Mouse (Mus musculus) liver, embryonic 15.5 days (tissue): ENCODE data around the gene Ipo11. TPM values are rescaled to one million over a fixed set of nuclear protein-coding genes. Genes with fewer than 3 reads are reported as not detected.

ENCODE experiments used
- ATAC-seq: fragments of 200-750 bp; cut with Nextera tagmentation; 2 replicates; pipeline ENCODE4 v1.8.0; 2017; ENCODE audit warnings: moderate number of reproducible peaks, mild to moderate bottlenecking, moderate library complexity; ENCODE audit not compliant: insufficient read depth
- H3K27ac ChIP-seq: fragments of 300-500 bp; sonication (generic); replicated peaks from 2 replicates; pipeline ENCODE4 v1.5.1; 2015; ENCODE audit warnings: mild to moderate bottlenecking, inconsistent platforms
- H3K27me3 ChIP-seq: fragments of 300-500 bp; sonication (generic); 2 replicates; pipeline ENCODE4 v1.6.1; 2015; ENCODE audit warnings: mild to moderate bottlenecking, inconsistent platforms
- H3K36me3 ChIP-seq: fragments of 300-500 bp; sonication (generic); replicated peaks from 2 replicates; pipeline ENCODE4 v1.6.1; 2015; ENCODE audit warnings: moderate library complexity, mild to moderate bottlenecking, inconsistent platforms
- H3K4me1 ChIP-seq: fragments of 300-500 bp; sonication (generic); replicated peaks from 2 replicates; pipeline ENCODE4 v1.6.1; 2015; ENCODE audit warnings: inconsistent platforms
- H3K4me2 ChIP-seq: fragments of 300-500 bp; sonication (generic); 2 replicates; pipeline ENCODE4 v1.6.1; 2015; ENCODE audit warnings: moderate library complexity, mild to moderate bottlenecking, inconsistent platforms
- H3K4me3 ChIP-seq: fragments of 300-500 bp; sonication (generic); replicated peaks from 2 replicates; pipeline ENCODE4 v1.5.1; 2015; ENCODE audit warnings: mild to moderate bottlenecking, inconsistent platforms
- H3K9ac ChIP-seq: fragments of 300-500 bp; sonication (generic); 2 replicates; pipeline ENCODE4 v1.6.1; 2015; ENCODE audit warnings: moderate library complexity, mild to moderate bottlenecking, inconsistent platforms
- H3K9me3 ChIP-seq: fragments of 300-500 bp; sonication (generic); replicated peaks from 2 replicates; pipeline ENCODE4 v1.6.1; 2016; ENCODE audit warnings: inconsistent platforms
- WGBS: fragments of 180-500 bp; shearing (Covaris S2); methylation state at CpG from one replicate; pipeline ENCODE4 v1.1.7; 2015; ENCODE audit warnings: mixed read lengths; ENCODE audit not compliant: insufficient replicate concordance; 5-methylcytosine and 5-hydroxymethylcytosine counted together
- polyA plus RNA-seq: library from polyadenylated mRNA; unstranded; fragments of >200 nt; fragmentation: Nextera tagmentation; extraction: Ambion mirVana; gene quantifications from 2 replicates; pipeline ENCODE4 v1.2.1, GENCODE M21; 2015

Ipo11 gene
- polyA plus RNA-seq, 1 experiment from 2014 or later = 28.2 TPM

GRCm38 (mm10) chr13:106817066-106817465 is 119.7 kb downstream of the Ipo11 start:
- Histone ChIP-seq H3K36me3 (peaks cover 8% of the 10 kb centered on the region; the same call in 1 of the 2 replicates), H3K4me3 (no peak overlapping the region), H3K9me3 (no peaks in the 10 kb centered on the region), H3K9ac (no peak overlapping the region), H3K4me2 (no peak overlapping the region), H3K27ac (no peak overlapping the region), H3K27me3 (no peaks in the 10 kb centered on the region), H3K4me1 (no peaks in the 10 kb centered on the region)
- no peak for ATAC-seq
- 76% methylated on average over 5 of the region's 5 CpGs for WGBS

- H3K27me3 ChIP-seq = no peaks in the 10 kb centered on the region
- WGBS = 43% methylated on average over 4 of the region's 4 CpGs
- no peak overlapping the region for H3K4me2 ChIP-seq
- ATAC-seq = no peak
- H3K36me3 ChIP-seq = peaks cover 15% of the 10 kb centered on the region
- H3K9ac ChIP-seq = no peak overlapping the region
- H3K9me3 ChIP-seq = no peaks in the 10 kb centered on the region
- H3K4me3 ChIP-seq = no peak overlapping the region
- H3K4me1 ChIP-seq = no peaks in the 10 kb centered on the region
- peak overlapping the region; percentile 45; the same call in 1 of the 2 replicates for H3K27ac ChIP-seq
These were observed 123.2 kb downstream of the Ipo11 start for GRCm38 (mm10) chr13:106813519-106813918.

- whole genome bisulfite sequencing = 44% methylated on average over 9 of the region's 9 CpGs
- Histone ChIP-seq H3K9ac (no peak overlapping the region), H3K4me1 (no peaks in the 10 kb centered on the region), H3K4me3 (no peak overlapping the region), H3K4me2 (no peak overlapping the region), H3K9me3 (no peaks in the 10 kb centered on the region), H3K27ac (peak overlapping the region; percentile 45; the same call in 1 of the 2 replicates), H3K27me3 (no peaks in the 10 kb centered on the region), H3K36me3 (peaks cover 15% of the 10 kb centered on the region)
- no peak for ATAC-seq
These were observed 123.7 kb downstream of the Ipo11 start for GRCm38 (mm10) chr13:106813087-106813486.

- no peak for ATAC-seq
- Histone ChIP-seq H3K9me3 (no peaks in the 10 kb centered on the region), H3K27me3 (no peaks in the 10 kb centered on the region), H3K4me2 (no peak overlapping the region), H3K27ac (no peak overlapping the region), H3K9ac (no peak overlapping the region), H3K36me3 (peaks cover 18% of the 10 kb centered on the region), H3K4me1 (no peaks in the 10 kb centered on the region), H3K4me3 (no peak overlapping the region)
- whole genome bisulfite sequencing = 85% methylated on average over 7 of the region's 7 CpGs
These were observed 126.6 kb downstream of the Ipo11 start for GRCm38 (mm10) chr13:106810156-106810555.

- Histone ChIP-seq H3K4me2 (no peak overlapping the region), H3K27me3 (no peaks in the 10 kb centered on the region), H3K9me3 (no peaks in the 10 kb centered on the region), H3K4me3 (no peak overlapping the region), H3K36me3 (peaks cover 18% of the 10 kb centered on the region), H3K9ac (no peak overlapping the region), H3K27ac (no peak overlapping the region), H3K4me1 (no peaks in the 10 kb centered on the region)
- WGBS = 86% methylated on average over 6 of the region's 6 CpGs
- ATAC-seq = no peak
These were observed 127.9 kb downstream of the Ipo11 start for GRCm38 (mm10) chr13:106808821-106809220.

- H3K9me3 ChIP-seq = no peaks in the 10 kb centered on the region
- WGBS = 88% methylated on average over 2 of the region's 2 CpGs
- H3K9ac ChIP-seq = no peak overlapping the region
- H3K36me3 ChIP-seq = peaks cover 18% of the 10 kb centered on the region
- no peak overlapping the region for H3K4me2 ChIP-seq
- ATAC-seq = no peak
- no peak overlapping the region for H3K27ac ChIP-seq
- no peaks in the 10 kb centered on the region for H3K4me1 ChIP-seq
- no peak overlapping the region for H3K4me3 ChIP-seq
- H3K27me3 ChIP-seq = no peaks in the 10 kb centered on the region
These were observed 128.4 kb downstream of the Ipo11 start for GRCm38 (mm10) chr13:106808315-106808714.

- Histone ChIP-seq H3K27me3 (no peaks in the 10 kb centered on the region), H3K27ac (no peak overlapping the region), H3K4me1 (no peaks in the 10 kb centered on the region), H3K9ac (no peak overlapping the region), H3K4me2 (no peak overlapping the region), H3K36me3 (peaks cover 18% of the 10 kb centered on the region), H3K4me3 (no peak overlapping the region), H3K9me3 (no peaks in the 10 kb centered on the region)
- 87% methylated on average over 5 of the region's 5 CpGs for whole genome bisulfite sequencing
- no peak for ATAC-seq
These were observed 129.5 kb downstream of the Ipo11 start for GRCm38 (mm10) chr13:106807303-106807702.

- WGBS = 77% methylated on average over 5 of the region's 5 CpGs
- Histone ChIP-seq H3K9me3 (no peaks in the 10 kb centered on the region), H3K4me2 (no peak overlapping the region), H3K4me1 (no peaks in the 10 kb centered on the region), H3K4me3 (no peak overlapping the region), H3K27me3 (no peaks in the 10 kb centered on the region), H3K36me3 (peaks cover 9% of the 10 kb centered on the region), H3K27ac (no peak overlapping the region), H3K9ac (no peak overlapping the region)
- ATAC-seq = no peak
These were observed 131.6 kb downstream of the Ipo11 start for GRCm38 (mm10) chr13:106805146-106805545.

- WGBS = 54% methylated on average over 3 of the region's 3 CpGs
- ATAC-seq = no peak
These were observed 138.7 kb downstream of the Ipo11 start for GRCm38 (mm10) chr13:106798026-106798425.

GRCm38 (mm10) chr13:106788817-106789216 is 147.9 kb downstream of the Ipo11 start:
- no peak overlapping the region for H3K4me3 ChIP-seq
- no peak for ATAC-seq
- H3K9me3 ChIP-seq = no peaks in the 10 kb centered on the region
- no peak overlapping the region for H3K4me2 ChIP-seq
- H3K4me1 ChIP-seq = no peaks in the 10 kb centered on the region
- H3K36me3 ChIP-seq = peaks cover 9% of the 10 kb centered on the region
- no peaks in the 10 kb centered on the region for H3K27me3 ChIP-seq
- H3K27ac ChIP-seq = no peak overlapping the region
- H3K9ac ChIP-seq = no peak overlapping the region
- WGBS = 89% methylated on average over 7 of the region's 7 CpGs

More at GRCm38 (mm10) chr13:106798026-106798425, 138.7 kb downstream of the Ipo11 start:
- Histone ChIP-seq H3K4me1 (no peaks in the 10 kb centered on the region), H3K9me3 (no peaks in the 10 kb centered on the region), H3K4me3 (no peak overlapping the region), H3K27me3 (no peaks in the 10 kb centered on the region), H3K27ac (no peak overlapping the region), H3K4me2 (no peak overlapping the region), H3K9ac (no peak overlapping the region), H3K36me3 (peaks cover 24% of the 10 kb centered on the region)

GRCm38 (mm10) chr13:106768807-106769206 is 168.0 kb downstream of the Ipo11 start:
- no peak for ATAC-seq
- Histone ChIP-seq H3K4me3 (no peak overlapping the region), H3K4me2 (no peak overlapping the region), H3K27ac (no peak overlapping the region), H3K27me3 (no peaks in the 10 kb centered on the region), H3K9me3 (no peaks in the 10 kb centered on the region), H3K36me3 (no peaks in the 10 kb centered on the region), H3K9ac (no peak overlapping the region), H3K4me1 (no peaks in the 10 kb centered on the region)
- WGBS = 60% methylated on average over 10 of the region's 10 CpGs

- H3K4me2 ChIP-seq = no peak overlapping the region
- no peak for ATAC-seq
These were observed 174.1 kb downstream of the Ipo11 start for GRCm38 (mm10) chr13:106762611-106763010.

More at GRCm38 (mm10) chr13:106762611-106763010, 174.1 kb downstream of the Ipo11 start:
- no peaks in the 10 kb centered on the region for H3K9me3 ChIP-seq
- H3K4me3 ChIP-seq = no peak overlapping the region
- no peak overlapping the region for H3K9ac ChIP-seq
- WGBS = 32% methylated on average over 1 of the region's 1 CpGs
- no peaks in the 10 kb centered on the region for H3K4me1 ChIP-seq
- no peaks in the 10 kb centered on the region for H3K36me3 ChIP-seq
- H3K27me3 ChIP-seq = no peaks in the 10 kb centered on the region
- no peak overlapping the region for H3K27ac ChIP-seq
